Mouse (Mus musculus) midbrain, postnatal 0 days (tissue): ENCODE results near the gene Rgs10. TPM values are rescaled to one million over a fixed set of nuclear protein-coding genes. Genes with fewer than 3 reads are reported as not detected.

ENCODE experiments used
- ATAC-seq: fragments of 200-750 bp; cut with Nextera tagmentation; 2 replicates; pipeline ENCODE4 v1.8.0; 2017; ENCODE audit warnings: moderate number of reproducible peaks, mild to moderate bottlenecking, moderate TSS enrichment, moderate library complexity; ENCODE audit not compliant: low FRiP score
- DNase-seq: peaks from one replicate; pipeline ENCODE4 v3.0.0-alpha.2; 2015; ENCODE audit warnings: low spot score
- H3K27ac ChIP-seq: fragments of 300-500 bp; sonication (generic); 2 replicates; pipeline ENCODE4 v1.5.1; 2014; ENCODE audit warnings: low read depth, mild to moderate bottlenecking, low read length, mixed read lengths
- H3K27me3 ChIP-seq: fragments of 300-500 bp; sonication (generic); 2 replicates; pipeline ENCODE4 v1.6.1; 2014; ENCODE audit warnings: low read length, control low read depth, mixed read lengths; ENCODE audit not compliant: insufficient read depth
- H3K36me3 ChIP-seq: fragments of 300-500 bp; sonication (generic); 2 replicates; pipeline ENCODE4 v1.6.1; 2014; ENCODE audit warnings: low read length, control low read depth, mixed read lengths; ENCODE audit not compliant: insufficient read depth
- H3K4me1 ChIP-seq: fragments of 300-500 bp; sonication (generic); 2 replicates; pipeline ENCODE4 v1.6.1; 2014; ENCODE audit warnings: mild to moderate bottlenecking, control low read depth, antibody characterized with exemption, low read length, mixed read lengths; ENCODE audit not compliant: insufficient read depth
- H3K4me2 ChIP-seq: fragments of 300-500 bp; sonication (generic); 2 replicates; pipeline ENCODE4 v1.6.1; 2014; ENCODE audit warnings: low read depth, mild to moderate bottlenecking, low read length, mixed read lengths; ENCODE audit not compliant: poor library complexity, severe bottlenecking
- H3K4me3 ChIP-seq: fragments of 300-500 bp; sonication (generic); 2 replicates; pipeline ENCODE4 v1.5.1; 2014; ENCODE audit warnings: low read depth, mild to moderate bottlenecking, low read length, moderate library complexity
- H3K9ac ChIP-seq: fragments of 300-500 bp; sonication (generic); replicated peaks from 2 replicates; pipeline ENCODE4 v1.6.1; 2014; ENCODE audit warnings: mild to moderate bottlenecking, low read length, moderate library complexity, mixed read lengths; ENCODE audit not compliant: poor library complexity, severe bottlenecking
- H3K9me3 ChIP-seq: fragments of 300-500 bp; sonication (generic); 2 replicates; pipeline ENCODE4 v1.6.1; 2016; ENCODE audit warnings: low read length, control low read depth
- CTCF ChIP-seq: IDR thresholded peaks from 2 replicates; pipeline ENCODE4 v1.5.1; 2016; ENCODE audit warnings: antibody characterized with exemption, mild to moderate bottlenecking
- WGBS: fragments of 180-500 bp; shearing (Covaris S2); extraction: QIAGEN DNeasy Blood & Tissue Kit; methylation state at CpG from one replicate; pipeline ENCODE4 v1.1.7; 2014; 5-methylcytosine and 5-hydroxymethylcytosine counted together
- polyA plus RNA-seq: library from polyadenylated mRNA; unstranded; fragments of >200 nt; fragmentation: Nextera tagmentation; extraction: Ambion mirVana; gene quantifications from 2 replicates; pipeline ENCODE4 v1.2.1, GENCODE M21; 2015
- total RNA-seq: library from RNA; depleted of rRNA; stranded (reverse); fragments of >200 nt; gene quantifications from 2 replicates; pipeline ENCODE4 v1.2.3, GENCODE M21; 2014

Rgs10 gene
- total and polyA plus RNA-seq, 2 experiments from 2014 or later: 84.6 to 89.3 TPM

DNA sequence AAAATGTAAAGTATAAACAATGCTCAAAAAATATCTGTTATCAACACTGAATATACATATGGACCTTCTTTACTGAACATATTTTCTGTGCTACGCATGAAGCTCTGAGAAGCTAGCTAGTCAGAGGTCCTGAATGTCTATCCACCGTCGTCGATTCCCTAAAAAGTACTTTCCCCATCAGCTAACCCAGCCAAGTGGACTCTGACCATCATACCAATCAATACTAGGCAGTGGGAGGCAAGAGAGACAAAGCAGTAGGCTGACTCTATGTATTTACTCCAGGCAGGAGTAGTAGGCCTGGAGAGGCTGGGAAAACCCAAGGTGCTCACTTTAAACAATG, 41.2 kb upstream of the Rgs10 start:
- peak overlapping the region; percentile 91; the same call in 1 of the 2 replicates for H3K9ac ChIP-seq
- no peaks in the 10 kb centered on the region for H3K36me3 ChIP-seq
- no peak overlapping the region for H3K27ac ChIP-seq
- no peaks in the 10 kb centered on the region for H3K4me1 ChIP-seq
- no peak for TF ChIP-seq CTCF
- H3K4me3 ChIP-seq: peak overlapping the region; percentile 89
- 12% methylated on average over 4 of the region's 4 CpGs for WGBS
- ATAC-seq (no peak), DNase-seq (no peak)
- H3K4me2 ChIP-seq: peak overlapping the region; percentile 84
- no peaks in the 10 kb centered on the region for H3K9me3 ChIP-seq
- H3K27me3 ChIP-seq: no peaks in the 10 kb centered on the region

GRCm38 (mm10) chr7:128458011-128458410, 39.5 kb upstream of the Rgs10 start:
- Histone ChIP-seq H3K4me2 (no peak overlapping the region), H3K4me3 (no peak overlapping the region), H3K27me3 (no peaks in the 10 kb centered on the region), H3K4me1 (no peaks in the 10 kb centered on the region), H3K27ac (no peak overlapping the region), H3K9ac (no peak overlapping the region), H3K9me3 (no peaks in the 10 kb centered on the region), H3K36me3 (peaks cover 11% of the 10 kb centered on the region; the same call in 1 of the 2 replicates)
- no peak for ATAC-seq
- no peak for TF ChIP-seq CTCF
- DNase-seq: no peak

GRCm38 (mm10) chr7:128452731-128453130, 34.2 kb upstream of the Rgs10 start:
- ATAC-seq: no peak
- H3K4me3 ChIP-seq: no peak overlapping the region
- no peaks in the 10 kb centered on the region for H3K9me3 ChIP-seq
- no peak for DNase-seq
- H3K9ac ChIP-seq: no peak overlapping the region
- peaks cover 23% of the 10 kb centered on the region for H3K36me3 ChIP-seq
- no peaks in the 10 kb centered on the region for H3K4me1 ChIP-seq
- WGBS: 89% methylated on average over 1 of the region's 1 CpGs
- no peak overlapping the region for H3K27ac ChIP-seq
- no peak for TF ChIP-seq CTCF
- H3K27me3 ChIP-seq: no peaks in the 10 kb centered on the region
- H3K4me2 ChIP-seq: no peak overlapping the region

- ATAC-seq: no peak
- Histone ChIP-seq H3K27me3 (no peaks in the 10 kb centered on the region), H3K36me3 (peaks cover 18% of the 10 kb centered on the region), H3K9ac (no peak overlapping the region), H3K9me3 (no peaks in the 10 kb centered on the region), H3K27ac (no peak overlapping the region), H3K4me1 (no peaks in the 10 kb centered on the region), H3K4me2 (no peak overlapping the region), H3K4me3 (no peak overlapping the region)
- WGBS: 86% methylated on average over 2 of the region's 2 CpGs
- no peak for DNase-seq
- TF ChIP-seq CTCF: no peak
Measured at GRCm38 (mm10) chr7:128440584-128440983, 22.0 kb upstream of the Rgs10 start.

DNA sequence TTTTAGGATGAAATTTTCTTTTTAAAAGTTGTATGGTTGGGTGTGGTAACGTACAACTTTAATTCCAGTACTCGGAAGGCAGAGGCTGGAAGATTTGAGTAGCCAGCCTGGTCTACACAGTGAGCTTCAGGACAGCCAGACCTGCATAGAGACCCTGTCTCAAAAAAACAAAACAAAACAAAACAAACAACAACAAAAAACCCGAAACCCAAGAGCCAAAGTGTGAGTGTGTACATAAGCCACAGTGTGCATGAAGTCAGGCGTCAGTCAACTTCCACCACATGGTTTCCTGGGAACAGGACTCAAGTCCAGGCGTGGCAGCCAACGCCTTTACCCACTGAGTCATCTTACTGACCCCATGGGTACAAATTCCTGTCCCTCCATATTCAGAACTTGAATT, 20.7 kb upstream of the Rgs10 start:
- 91% methylated on average over 6 of the region's 6 CpGs for WGBS
- DNase-seq (no peak), ATAC-seq (no peak)
- Histone ChIP-seq H3K4me3 (no peak overlapping the region), H3K36me3 (peaks cover 6% of the 10 kb centered on the region; the same call in 1 of the 2 replicates), H3K9ac (no peak overlapping the region), H3K4me1 (no peaks in the 10 kb centered on the region), H3K4me2 (no peak overlapping the region), H3K27me3 (no peaks in the 10 kb centered on the region), H3K9me3 (no peaks in the 10 kb centered on the region), H3K27ac (no peak overlapping the region)
- TF ChIP-seq CTCF: no peak

DNA sequence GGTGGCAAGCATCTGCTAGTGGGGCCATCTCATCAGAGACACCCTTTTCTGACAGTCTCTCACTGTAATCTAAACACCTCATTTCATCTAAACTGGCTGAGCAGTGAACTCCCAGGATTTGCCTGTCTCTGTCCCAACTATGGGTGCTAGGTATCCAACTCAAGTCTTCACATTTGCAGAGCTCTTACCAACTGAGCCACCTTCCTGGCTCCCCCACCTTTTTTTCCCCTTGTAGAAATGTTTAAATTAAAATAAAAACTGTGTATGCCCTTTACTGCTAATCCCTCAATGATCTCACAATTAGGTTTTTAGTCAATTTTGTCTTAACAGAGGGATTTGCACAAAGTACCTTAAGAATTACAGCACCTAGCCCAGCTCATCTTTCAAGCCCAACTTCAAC, 19.6 kb upstream of the Rgs10 start:
- no peak for ATAC-seq
- Histone ChIP-seq H3K9me3 (no peaks in the 10 kb centered on the region), H3K27me3 (no peaks in the 10 kb centered on the region), H3K4me1 (no peaks in the 10 kb centered on the region), H3K27ac (no peak overlapping the region), H3K4me3 (no peak overlapping the region), H3K36me3 (0 out of 2 replicates have a peak, but pooled peaks cover 4% of the 10 kb centered on the region), H3K9ac (no peak overlapping the region), H3K4me2 (no peak overlapping the region)
- DNase-seq: no peak
- TF ChIP-seq CTCF: no peak
